ENCODE assay signal across 10 mouse cellular contexts in the genomic region with DNA sequence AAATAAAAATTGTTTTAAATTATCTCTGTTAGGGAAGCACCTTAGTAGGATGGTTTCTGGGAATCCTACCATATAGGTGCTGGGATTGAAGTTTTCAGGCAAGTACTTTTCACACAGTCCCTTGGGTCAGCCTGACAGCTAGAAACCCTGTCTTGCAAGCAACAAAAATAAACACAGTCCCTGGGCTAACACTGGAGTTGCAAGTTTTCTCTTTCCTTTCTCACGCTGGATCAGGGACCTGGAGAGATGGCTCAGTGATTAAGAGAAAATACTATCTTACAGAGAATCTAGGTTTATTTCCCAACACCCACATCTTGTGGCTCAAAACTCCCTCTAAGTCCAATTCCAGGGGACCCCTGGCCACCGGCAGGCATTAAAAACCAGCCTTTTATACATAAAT. TPM values are rescaled to one million over a fixed set of nuclear protein-coding genes. Genes with fewer than 3 reads are reported as not detected.
DNase-seq lines count a peak whose midpoint lies in the region; ATAC-seq and TF ChIP-seq lines count a peak whose summit lies in the region.
"Had no signal": no experiment of that assay in that cellular context is flagged by ENCODE, and none has a peak within 500 bp of the region (broad histone marks: within the 10 kb centered on the region; RNA-seq: fewer than 3 reads in every experiment).

No protein-coding gene starts in this region.

- no peak overlapping the region for H3K4me3 ChIP-seq in hindbrain, embryonic 10.5 days
- H3K4me3 ChIP-seq in hindbrain, embryonic 14.5 days (replicated peaks; ENCODE audit: low read length), result no peak overlapping the region
- H3K4me3 ChIP-seq in lung, embryonic 16.5 days (ENCODE audit: low read length), result no peak overlapping the region
- no peak overlapping the region for H3K4me3 ChIP-seq in olfactory bulb, adult 2 months (ENCODE audit: insufficient read depth, low read depth, low read length)
- H3K4me3 ChIP-seq in forebrain, embryonic 14.5 days (ENCODE audit: low read depth, low read length), result no peak overlapping the region

- no peak for DNase-seq in hindbrain, embryonic 10.5 days (ENCODE audit: low spot score)
- no peak for DNase-seq in hindbrain, embryonic 14.5 days (ENCODE audit: low spot score)
- DNase-seq in lung, postnatal 10 days, result no peak
- DNase-seq in fibroblast of lung, adult 2 months (ENCODE audit: low read depth), result peak; percentile 43
- no peak for DNase-seq in urinary bladder, postnatal 10 days (ENCODE audit: low spot score)
- DNase-seq in forebrain, embryonic 14.5 days (ENCODE audit: low spot score), result no peak
- DNase-seq: right cerebral cortex, postnatal 4 days had no signal

- TF ChIP-seq POLR2A in olfactory bulb, adult 2 months (IDR thresholded peaks at IDR 0.05; ENCODE audit: insufficient read depth, low read depth, low read length), result no peak

- no peak overlapping the region for H3K4me2 ChIP-seq in hindbrain, embryonic 14.5 days (replicated peaks)
- no peak overlapping the region for H3K4me2 ChIP-seq in lung, embryonic 16.5 days (ENCODE audit: low read depth, low read length)
- H3K4me2 ChIP-seq in forebrain, embryonic 14.5 days (ENCODE audit: low read length), result no peak overlapping the region

- H3K4me1 ChIP-seq in hindbrain, embryonic 10.5 days (replicated peaks), result peaks cover 42% of the 10 kb centered on the region
- no peaks in the 10 kb centered on the region for H3K4me1 ChIP-seq in hindbrain, embryonic 14.5 days (replicated peaks; ENCODE audit: control insufficient read depth, insufficient read depth, low read length)
- peaks cover 37% of the 10 kb centered on the region for H3K4me1 ChIP-seq in lung, embryonic 16.5 days (replicated peaks; ENCODE audit: control insufficient read depth, insufficient read depth, low read length)
- H3K4me1 ChIP-seq in olfactory bulb, adult 2 months (ENCODE audit: control insufficient read depth, insufficient read depth, low read length), result peaks cover 20% of the 10 kb centered on the region
- H3K4me1 ChIP-seq in forebrain, embryonic 14.5 days (ENCODE audit: control insufficient read depth, insufficient read depth, low read length), result no peaks in the 10 kb centered on the region

- WGBS in hindbrain, embryonic 10.5 days, result 48% methylated on average over 2 of the region's 2 CpGs
- 53% methylated on average over 2 of the region's 2 CpGs for WGBS in hindbrain, embryonic 14.5 days
- 9% methylated on average over 2 of the region's 2 CpGs for WGBS in lung, embryonic 16.5 days
- WGBS in olfactory bulb, adult 2 months, result 13% methylated on average over 2 of the region's 2 CpGs
- whole genome bisulfite sequencing in forebrain, embryonic 14.5 days, result 47% methylated on average over 2 of the region's 2 CpGs

- H3K27ac ChIP-seq in hindbrain, embryonic 10.5 days, result peak overlapping the region; percentile 25; the same call in 1 of the 2 replicates
- no peak overlapping the region for H3K27ac ChIP-seq in hindbrain, embryonic 14.5 days
- H3K27ac ChIP-seq in lung, embryonic 16.5 days (ENCODE audit: low read length), result peak overlapping the region; percentile 84
- H3K27ac ChIP-seq in olfactory bulb, adult 2 months (ENCODE audit: insufficient read depth, low read depth, low read length), result peak overlapping the region; percentile 40; the same call in 1 of the 2 replicates
- H3K27ac ChIP-seq in forebrain, embryonic 14.5 days (ENCODE audit: low read depth, low read length), result no peak overlapping the region

- no peak overlapping the region for H3K9ac ChIP-seq in hindbrain, embryonic 14.5 days
- no peak overlapping the region for H3K9ac ChIP-seq in lung, embryonic 16.5 days (ENCODE audit: low read length)
- H3K9ac ChIP-seq in forebrain, embryonic 14.5 days (ENCODE audit: low read length), result no peak overlapping the region

- no peaks in the 10 kb centered on the region for H3K27me3 ChIP-seq in hindbrain, embryonic 10.5 days (ENCODE audit: insufficient read depth, poor library complexity, severe bottlenecking)
- H3K27me3 ChIP-seq in hindbrain, embryonic 14.5 days (ENCODE audit: control insufficient read depth, insufficient read depth, low read length), result no peaks in the 10 kb centered on the region
- H3K27me3 ChIP-seq in lung, embryonic 16.5 days (ENCODE audit: control insufficient read depth, insufficient read depth, low read depth, low read length), result no peaks in the 10 kb centered on the region
- H3K27me3 ChIP-seq in forebrain, embryonic 14.5 days (replicated peaks; ENCODE audit: control insufficient read depth, insufficient read depth, low read length), result no peaks in the 10 kb centered on the region

- peaks cover 46% of the 10 kb centered on the region for H3K36me3 ChIP-seq in hindbrain, embryonic 10.5 days
- H3K36me3 ChIP-seq in hindbrain, embryonic 14.5 days (replicated peaks; ENCODE audit: control insufficient read depth, insufficient read depth), result peaks cover 41% of the 10 kb centered on the region
- H3K36me3 ChIP-seq in lung, embryonic 16.5 days (ENCODE audit: control insufficient read depth, insufficient read depth, low read length), result peaks cover 21% of the 10 kb centered on the region
- H3K36me3 ChIP-seq in forebrain, embryonic 14.5 days (ENCODE audit: control insufficient read depth, insufficient read depth, low read length), result peaks cover 41% of the 10 kb centered on the region

- ATAC-seq in hindbrain, embryonic 14.5 days (ENCODE audit: low FRiP score), result no peak
- no peak for ATAC-seq in lung, embryonic 16.5 days (ENCODE audit: low read depth)
- no peak for ATAC-seq in forebrain, embryonic 14.5 days
- ATAC-seq: activated CD4-positive, CD25-positive, alpha-beta regulatory T cell, adult 4 months had no signal

- no peak for TF ChIP-seq CTCF in olfactory bulb, adult 2 months (IDR thresholded peaks at IDR 0.05; ENCODE audit: insufficient read depth, low read depth, low read length)

- no peaks in the 10 kb centered on the region for H3K9me3 ChIP-seq in hindbrain, embryonic 10.5 days
- H3K9me3 ChIP-seq in hindbrain, embryonic 14.5 days (ENCODE audit: control insufficient read depth, low read length), result no peaks in the 10 kb centered on the region
- no peaks in the 10 kb centered on the region for H3K9me3 ChIP-seq in lung, embryonic 16.5 days (ENCODE audit: control insufficient read depth, low read length)
- H3K9me3 ChIP-seq in forebrain, embryonic 14.5 days (replicated peaks; ENCODE audit: control insufficient read depth, low read length), result no peaks in the 10 kb centered on the region

RNA-seq across cellular contexts. Expression of gene Micall1, which starts 11.6 kb away (rescaled TPM):
- 7.0 and 8.8 TPM in 2 replicates for polyA plus RNA-seq in hindbrain, embryonic 10.5 days (2016; fragmentation: Nextera tagmentation; extraction: Ambion mirVana)
- polyA plus RNA-seq in hindbrain, embryonic 14.5 days (2014; fragmentation: Nextera tagmentation; extraction: Ambion mirVana), result 12.9 and 14.3 TPM in 2 replicates
- 6.9 and 7.8 TPM in 2 replicates for polyA plus RNA-seq in lung, embryonic 16.5 days (2015; fragmentation: Nextera tagmentation; extraction: Ambion mirVana)
- 70.4 TPM in 1 of 2 replicates, not detected in the other for polyA plus RNA-seq in olfactory bulb, adult 2 months (2012; ENCODE audit: insufficient read depth, insufficient read length, low replicate concordance, missing spikeins)
- 5.7 and 6.3 TPM in 2 replicates for polyA plus RNA-seq in forebrain, embryonic 14.5 days (2014; fragmentation: Nextera tagmentation; extraction: Ambion mirVana)

RNA-seq across cellular contexts. Expression of gene Eif3l, which starts 22.2 kb away (rescaled TPM):
- 238 and 262 TPM in 2 replicates for polyA plus RNA-seq in hindbrain, embryonic 10.5 days (2016; fragmentation: Nextera tagmentation; extraction: Ambion mirVana)
- polyA plus RNA-seq in hindbrain, embryonic 14.5 days (2014; fragmentation: Nextera tagmentation; extraction: Ambion mirVana), result 170 and 177 TPM in 2 replicates
- polyA plus RNA-seq in lung, embryonic 16.5 days (2015; fragmentation: Nextera tagmentation; extraction: Ambion mirVana), result 196 and 209 TPM in 2 replicates
- polyA plus RNA-seq in olfactory bulb, adult 2 months (2012; ENCODE audit: insufficient read depth, insufficient read length, low replicate concordance, missing spikeins), result not detected in 2 replicates
- polyA plus RNA-seq in forebrain, embryonic 14.5 days (2014; fragmentation: Nextera tagmentation; extraction: Ambion mirVana), result 191 and 209 TPM in 2 replicates

RNA-seq across cellular contexts. Expression of gene Ankrd54, which starts 34.4 kb away (rescaled TPM):
- polyA plus RNA-seq in hindbrain, embryonic 10.5 days (2016; fragmentation: Nextera tagmentation; extraction: Ambion mirVana), result 65.9 and 78.2 TPM in 2 replicates
- 42.2 and 53.1 TPM in 2 replicates for polyA plus RNA-seq in hindbrain, embryonic 14.5 days (2014; fragmentation: Nextera tagmentation; extraction: Ambion mirVana)
- polyA plus RNA-seq in lung, embryonic 16.5 days (2015; fragmentation: Nextera tagmentation; extraction: Ambion mirVana), result 52.6 and 56.7 TPM in 2 replicates
- not detected in 2 replicates for polyA plus RNA-seq in olfactory bulb, adult 2 months (2012; ENCODE audit: insufficient read depth, insufficient read length, low replicate concordance, missing spikeins)
- polyA plus RNA-seq in forebrain, embryonic 14.5 days (2014; fragmentation: Nextera tagmentation; extraction: Ambion mirVana), result 51.3 and 53.3 TPM in 2 replicates

RNA-seq across cellular contexts. Expression of gene Polr2f, which starts 43.7 kb away (rescaled TPM):
- 383 and 404 TPM in 2 replicates for polyA plus RNA-seq in hindbrain, embryonic 10.5 days (2016; fragmentation: Nextera tagmentation; extraction: Ambion mirVana)
- polyA plus RNA-seq in hindbrain, embryonic 14.5 days (2014; fragmentation: Nextera tagmentation; extraction: Ambion mirVana), result 273 and 298 TPM in 2 replicates
- 255 and 267 TPM in 2 replicates for polyA plus RNA-seq in lung, embryonic 16.5 days (2015; fragmentation: Nextera tagmentation; extraction: Ambion mirVana)
- not detected in 2 replicates for polyA plus RNA-seq in olfactory bulb, adult 2 months (2012; ENCODE audit: insufficient read depth, insufficient read length, low replicate concordance, missing spikeins)
- 319 and 356 TPM in 2 replicates for polyA plus RNA-seq in forebrain, embryonic 14.5 days (2014; fragmentation: Nextera tagmentation; extraction: Ambion mirVana)

RNA-seq across cellular contexts. Expression of gene 1700088E04Rik, which starts 43.9 kb away (rescaled TPM):
- polyA plus RNA-seq in hindbrain, embryonic 10.5 days (2016; fragmentation: Nextera tagmentation; extraction: Ambion mirVana), result 9.8 and 16.1 TPM in 2 replicates
- polyA plus RNA-seq in hindbrain, embryonic 14.5 days (2014; fragmentation: Nextera tagmentation; extraction: Ambion mirVana), result 18.3 and 19.1 TPM in 2 replicates
- polyA plus RNA-seq in lung, embryonic 16.5 days (2015; fragmentation: Nextera tagmentation; extraction: Ambion mirVana), result 16.3 and 18.3 TPM in 2 replicates
- not detected in 2 replicates for polyA plus RNA-seq in olfactory bulb, adult 2 months (2012; ENCODE audit: insufficient read depth, insufficient read length, low replicate concordance, missing spikeins)
- 14.8 and 17.1 TPM in 2 replicates for polyA plus RNA-seq in forebrain, embryonic 14.5 days (2014; fragmentation: Nextera tagmentation; extraction: Ambion mirVana)

Comparison
In these comparisons a context has a peak if more than half of its experiments do, and no peak if none do; other contexts are left out.
1. H3K27ac ChIP-seq: peak in hindbrain, embryonic 10.5 days (single experiment), lung, embryonic 16.5 days (single experiment) and olfactory bulb, adult 2 months (single experiment); none in hindbrain, embryonic 14.5 days (single experiment) and forebrain, embryonic 14.5 days (single experiment).
2. RNA of gene Ankrd54, which starts 34.4 kb away (polyA plus RNA-seq): 65.9 to 78.2 TPM in hindbrain, embryonic 10.5 days, 52.6 to 56.7 TPM in lung, embryonic 16.5 days, 51.3 to 53.3 TPM in forebrain, embryonic 14.5 days and 42.2 to 53.1 TPM in hindbrain, embryonic 14.5 days; not detected in olfactory bulb, adult 2 months; every median in the first group is over 10 times any median in the second.